Mouse (Mus musculus): ENCODE results near the gene Capza1. TPM values are rescaled to one million over a fixed set of nuclear protein-coding genes. Genes with fewer than 3 reads are reported as not detected.
A peak's percentile ranks its signal among the peaks of the same experiment; 100 is the strongest.

Gene Capza1
- total and polyA plus RNA-seq, 3 experiments, result 60.2 to 141 (median 135) TPM

DNA sequence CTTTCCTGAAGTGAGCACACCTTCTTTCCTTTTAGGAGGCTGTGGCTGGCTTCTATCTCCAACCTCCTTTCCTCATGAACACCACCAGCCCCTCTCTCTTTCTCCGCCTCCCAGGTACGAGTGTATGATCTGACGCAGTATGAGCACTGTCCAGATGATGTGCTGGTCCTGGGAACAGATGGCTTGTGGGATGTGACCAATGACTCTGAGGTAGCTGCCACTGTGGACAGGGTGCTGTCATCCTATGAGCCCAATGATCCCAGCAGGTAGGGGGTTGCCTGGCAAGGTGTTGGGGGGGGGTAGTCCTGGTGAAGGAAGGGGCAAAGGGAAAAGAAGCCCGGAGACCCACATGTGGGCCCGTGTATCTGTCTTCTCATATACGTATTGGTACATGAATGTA is 79.0 kb downstream of the Capza1 start:
- Histone ChIP-seq H3K9me3 (replicated peaks; ENCODE audit: insufficient read depth, low read length) (no peaks in the 10 kb centered on the region), H3K79me2 (ENCODE audit: control insufficient read depth, insufficient read depth, low read length, poor library complexity) (no peaks in the 10 kb centered on the region; the same call in 1 of the 2 replicates), H3K9ac (ENCODE audit: control insufficient read depth, low read depth, low read length, poor library complexity, severe bottlenecking) (no peak overlapping the region), H3K4me3 (ENCODE audit: control insufficient read depth in 1 of 2, insufficient read depth in 1 of 2, low read depth in 2 of 2, low read length in 2 of 2) (no peak overlapping the region), H3K4me1 (ENCODE audit: control insufficient read depth in 1 of 2, insufficient read depth in 2 of 2, low read length in 2 of 2) (peaks cover 8 to 21% of the 10 kb centered on the region in 2 experiments; a peak in 3 of 4 replicates), H3K27me3 (ENCODE audit: control insufficient read depth in 1 of 2, insufficient read depth in 2 of 2, low read length in 2 of 2) (no peaks in the 10 kb centered on the region), H3K36me3 (ENCODE audit: control insufficient read depth in 1 of 2, insufficient read depth in 2 of 2, low read length in 2 of 2) (peaks cover 0 to 10% of the 10 kb centered on the region in 2 experiments; a peak in 2 of 4 replicates), H3K27ac (ENCODE audit: control insufficient read depth, low read depth, low read length) (no peak overlapping the region)
- no peak for TF ChIP-seq CHD2 (IDR thresholded peaks at IDR 0.05; ENCODE audit: low read length)
- no peak for TF ChIP-seq KAT2A (conservative IDR thresholded peaks at IDR 0.05; ENCODE audit: low read depth, low read length)
- no peak for TF ChIP-seq POLR2AphosphoS5 (IDR thresholded peaks at IDR 0.05; ENCODE audit: borderline replicate concordance, low read depth, low read length)
- no peak for TF ChIP-seq MEF2A (IDR thresholded peaks at IDR 0.05; ENCODE audit: extremely low read depth, insufficient replicate concordance, low read depth, low read length, poor library complexity, severe bottlenecking)
- no peak for TF ChIP-seq E2F4 (IDR thresholded peaks at IDR 0.05; ENCODE audit: borderline replicate concordance, low read depth, low read length)
- TF ChIP-seq TCF12 (IDR thresholded peaks at IDR 0.05; ENCODE audit: low read depth, low read length), result no peak
- DNase-seq (ENCODE audit: low read depth, low spot score), result no peak

DNA sequence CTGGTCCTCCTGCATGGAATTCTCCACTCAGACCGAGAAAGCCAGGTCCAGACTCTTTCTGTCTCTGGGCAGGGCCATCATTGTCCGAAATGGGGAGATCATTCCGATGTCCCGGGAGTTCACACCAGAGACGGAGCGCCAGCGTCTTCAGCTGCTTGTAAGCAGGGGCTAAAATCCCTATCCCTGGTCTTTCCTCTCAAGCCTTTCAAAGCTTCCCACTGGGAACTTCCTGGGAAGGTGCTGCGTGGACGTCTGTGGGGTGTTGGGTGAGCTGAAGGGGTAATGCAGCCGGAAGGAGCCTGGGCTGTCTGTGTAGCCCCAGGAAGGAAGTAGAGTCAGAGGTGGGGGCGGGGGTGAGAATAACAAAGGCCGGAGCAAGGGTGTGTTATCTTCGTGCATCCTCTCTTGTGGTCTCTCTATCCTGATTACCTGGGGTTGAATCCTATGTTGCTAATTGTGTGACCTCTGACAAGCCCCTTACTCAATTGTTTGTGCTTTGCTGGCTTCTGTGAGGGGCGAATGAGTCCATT is 80.3 kb downstream of the Capza1 start:
- H3K27ac ChIP-seq (ENCODE audit: control insufficient read depth, low read depth, low read length), result no peak overlapping the region
- no peak for DNase-seq (ENCODE audit: low read depth, low spot score)
- H3K4me1 ChIP-seq (ENCODE audit: control insufficient read depth in 1 of 2, insufficient read depth in 2 of 2, low read length in 2 of 2), result peaks cover 8 to 25% of the 10 kb centered on the region in 2 experiments
- peaks cover 0 to 17% of the 10 kb centered on the region in 2 experiments; a peak in 2 of 4 replicates for H3K36me3 ChIP-seq (ENCODE audit: control insufficient read depth in 1 of 2, insufficient read depth in 2 of 2, low read length in 2 of 2)
- no peak overlapping the region for H3K4me3 ChIP-seq (ENCODE audit: control insufficient read depth in 1 of 2, insufficient read depth in 1 of 2, low read depth in 2 of 2, low read length in 2 of 2)
- no peaks in the 10 kb centered on the region for H3K9me3 ChIP-seq (replicated peaks; ENCODE audit: insufficient read depth, low read length)
- H3K9ac ChIP-seq (ENCODE audit: control insufficient read depth, low read depth, low read length, poor library complexity, severe bottlenecking), result no peak overlapping the region
- H3K27me3 ChIP-seq (ENCODE audit: control insufficient read depth in 1 of 2, insufficient read depth in 2 of 2, low read length in 2 of 2), result no peaks in the 10 kb centered on the region
- peak in 1 of 2 experiments; percentile 21; a peak in 1 of 4 replicates for TF ChIP-seq EP300 (IDR thresholded peaks at IDR 0.05; ENCODE audit: low read depth in 1 of 2, low read length in 2 of 2)
- TF ChIP-seq BHLHE40 (IDR thresholded peaks at IDR 0.05; ENCODE audit: borderline replicate concordance, low read depth, low read length), result no peak
- no peaks in the 10 kb centered on the region; the same call in 1 of the 2 replicates for H3K79me2 ChIP-seq (ENCODE audit: control insufficient read depth, insufficient read depth, low read length, poor library complexity)

DNA sequence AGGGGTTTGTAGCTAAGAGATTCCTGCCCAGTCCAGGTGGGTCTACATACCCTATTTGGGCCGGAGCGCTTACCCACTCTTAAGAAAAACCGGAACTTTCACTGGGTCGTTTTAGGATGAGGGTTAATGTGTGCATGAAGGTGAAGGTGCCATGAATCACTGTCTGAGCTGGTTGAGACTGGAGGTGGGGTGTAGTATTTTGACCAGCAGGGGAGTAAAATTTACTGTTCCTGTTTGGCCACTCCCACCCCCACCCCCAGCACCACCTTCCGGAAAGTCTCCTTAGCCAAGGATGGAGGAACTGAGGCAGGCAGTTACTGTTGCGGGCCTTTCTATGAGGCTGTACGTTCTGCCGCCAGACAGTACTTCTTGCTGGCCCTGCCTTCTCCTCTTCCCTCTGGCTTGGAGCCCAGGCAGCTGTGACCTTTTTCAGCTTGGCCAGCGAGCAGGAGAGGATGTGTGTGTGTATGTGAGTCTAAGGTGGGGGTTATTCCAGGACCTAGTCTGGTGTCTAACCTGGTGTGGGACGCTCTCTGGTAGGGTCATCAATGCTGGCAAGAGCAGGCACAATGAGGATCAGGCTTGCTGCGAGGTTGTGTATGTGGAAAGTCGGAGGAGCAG is 82.1 kb downstream of the Capza1 start:
- Histone ChIP-seq H3K4me3 (ENCODE audit: control insufficient read depth in 1 of 2, insufficient read depth in 1 of 2, low read depth in 2 of 2, low read length in 2 of 2) (peak overlapping the region; percentile 61 to 89), H3K4me1 (ENCODE audit: control insufficient read depth in 1 of 2, insufficient read depth in 2 of 2, low read length in 2 of 2) (peaks cover 2 to 25% of the 10 kb centered on the region in 2 experiments), H3K27me3 (ENCODE audit: control insufficient read depth in 1 of 2, insufficient read depth in 2 of 2, low read length in 2 of 2) (no peaks in the 10 kb centered on the region), H3K79me2 (ENCODE audit: control insufficient read depth, insufficient read depth, low read length, poor library complexity) (no peaks in the 10 kb centered on the region; the same call in 1 of the 2 replicates), H3K27ac (ENCODE audit: control insufficient read depth, low read depth, low read length) (no peak overlapping the region), H3K36me3 (ENCODE audit: control insufficient read depth in 1 of 2, insufficient read depth in 2 of 2, low read length in 2 of 2) (peaks cover 0 to 14% of the 10 kb centered on the region in 2 experiments; a peak in 2 of 4 replicates), H3K9ac (ENCODE audit: control insufficient read depth, low read depth, low read length, poor library complexity, severe bottlenecking) (peak overlapping the region; percentile 64), H3K9me3 (replicated peaks; ENCODE audit: insufficient read depth, low read length) (no peaks in the 10 kb centered on the region)
- DNase-seq (ENCODE audit: low read depth, low spot score), result peak; percentile 41
- no peak for TF ChIP-seq UBTF (IDR thresholded peaks at IDR 0.05; ENCODE audit: borderline replicate concordance, insufficient read depth, low read depth, low read length)
- TF ChIP-seq ZC3H11A (IDR thresholded peaks at IDR 0.05; ENCODE audit: low read depth, low read length), result no peak
- no peak for TF ChIP-seq HCFC1 (IDR thresholded peaks at IDR 0.05; ENCODE audit: low read depth, low read length)
- TF ChIP-seq USF1 (IDR thresholded peaks at IDR 0.05; ENCODE audit: low read depth, low read length), result no peak
- no peak for TF ChIP-seq TCF12 (IDR thresholded peaks at IDR 0.05; ENCODE audit: low read depth, low read length)
- TF ChIP-seq TAL1 (IDR thresholded peaks at IDR 0.05; ENCODE audit: low read length), result no peak
- no peak for TF ChIP-seq GATA1 (IDR thresholded peaks at IDR 0.05; ENCODE audit: low read depth, low read length)
- no peak for TF ChIP-seq SMC3 (IDR thresholded peaks at IDR 0.05; ENCODE audit: low read depth, low read length)
- no peak for TF ChIP-seq ETS1 (IDR thresholded peaks at IDR 0.05; ENCODE audit: low read depth, low read length)
- TF ChIP-seq RCOR1 (IDR thresholded peaks at IDR 0.05; ENCODE audit: low read depth, low read length), result no peak
- TF ChIP-seq CHD2 (IDR thresholded peaks at IDR 0.05; ENCODE audit: low read length), result no peak
- TF ChIP-seq CTCF (IDR thresholded peaks at IDR 0.05 in 2 of 3, conservative IDR thresholded peaks at IDR 0.05 in 1 of 3; ENCODE audit: control insufficient read depth in 1 of 3, insufficient read depth in 1 of 3, low read depth in 2 of 3, low read length in 3 of 3, poor library complexity in 1 of 3, severe bottlenecking in 1 of 3), result no peak

All from MEL (cell line).